Mouse (Mus musculus): Measurements from ENCODE around the gene Tekt3. TPM values are rescaled to one million over a fixed set of nuclear protein-coding genes. Genes with fewer than 3 reads are reported as not detected.
A peak's percentile ranks its signal among the peaks of the same experiment; 100 is the strongest.

Gene Tekt3
- total and polyA plus RNA-seq, 3 experiments: not detected

DNA sequence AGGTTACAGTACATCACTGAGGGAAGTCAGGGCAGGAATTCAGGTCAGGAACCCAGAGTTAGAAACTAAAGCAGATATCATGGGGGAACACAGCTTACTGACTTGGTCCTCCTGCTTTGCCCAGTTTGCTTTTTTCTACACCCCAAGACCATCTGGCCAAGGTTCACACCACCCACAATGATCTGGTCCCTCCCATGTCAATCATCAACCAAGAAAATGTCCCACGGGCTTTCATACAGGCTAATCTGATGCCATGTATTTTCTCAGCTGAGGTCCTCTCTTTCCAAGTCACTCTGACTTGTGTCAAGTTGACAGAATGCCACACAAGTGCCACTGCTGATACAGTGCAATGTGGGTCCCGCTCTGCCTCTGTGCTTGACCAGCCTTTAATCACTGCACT lies 42.6 kb downstream of the Tekt3 start:
- DNase-seq: no peak
- no peaks in the 10 kb centered on the region for H3K36me3 ChIP-seq (ENCODE audit: control insufficient read depth, insufficient read depth, low read length)

DNA sequence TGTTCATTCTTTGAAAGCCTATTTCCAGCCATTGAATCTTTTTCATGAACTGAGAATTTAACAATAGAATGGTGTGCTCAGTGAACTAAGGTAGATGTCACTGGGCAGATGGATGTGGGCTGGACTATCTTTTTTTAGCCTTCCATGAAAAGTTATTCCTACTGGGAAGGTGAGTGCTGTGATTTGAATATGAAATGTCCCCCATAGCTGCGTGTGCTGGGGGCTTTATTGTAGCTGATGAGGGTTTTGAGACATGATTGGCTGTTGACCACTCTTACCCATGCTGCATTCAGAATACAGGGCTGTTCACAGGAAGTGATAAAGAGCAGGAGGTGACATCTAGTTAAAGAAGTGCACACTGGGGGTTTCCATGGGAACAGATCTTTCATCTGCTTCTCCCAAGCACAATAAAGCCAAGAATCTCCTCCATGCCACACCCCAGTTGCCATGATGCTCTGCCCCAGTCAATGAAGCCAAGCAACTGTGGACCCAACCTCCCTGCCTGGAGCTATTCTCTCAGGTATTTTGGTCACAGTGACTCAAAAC lies 47.8 kb downstream of the Tekt3 start:
- no peak for DNase-seq
- WGBS: 60% methylated on average over 1 of the region's 1 CpGs
- Histone ChIP-seq H3K27me3 (ENCODE audit: control insufficient read depth, insufficient read depth, low read length) (no peaks in the 10 kb centered on the region), H3K4me1 (ENCODE audit: control insufficient read depth, insufficient read depth, low read length) (no peaks in the 10 kb centered on the region), H3K79me2 (replicated peaks; ENCODE audit: control insufficient read depth, insufficient read depth, low read length) (no peaks in the 10 kb centered on the region), H3K4me3 (no peak overlapping the region), H3K27ac (no peak overlapping the region), H3K9ac (ENCODE audit: low read depth, low read length) (no peak overlapping the region), H3K36me3 (ENCODE audit: control insufficient read depth, insufficient read depth, low read length) (no peaks in the 10 kb centered on the region)
- intact Hi-C loops (cut with DNase I): no loop called here
- TF ChIP-seq EP300 (IDR thresholded peaks at IDR 0.05; ENCODE audit: insufficient read depth, low read depth, low read length) (no peak), CTCF (IDR thresholded peaks at IDR 0.05) (no peak), POLR2A (IDR thresholded peaks at IDR 0.05; ENCODE audit: insufficient read depth, low read depth, low read length) (no peak)

More for the DNA sequence above, 42.6 kb downstream of the Tekt3 start:
- H3K27ac ChIP-seq: no peak overlapping the region
- WGBS: 67% methylated on average over 2 of the region's 2 CpGs
- TF ChIP-seq CTCF (IDR thresholded peaks at IDR 0.05) (no peak), EP300 (IDR thresholded peaks at IDR 0.05; ENCODE audit: insufficient read depth, low read depth, low read length) (no peak), POLR2A (IDR thresholded peaks at IDR 0.05; ENCODE audit: insufficient read depth, low read depth, low read length) (no peak)
- H3K9ac ChIP-seq (ENCODE audit: low read depth, low read length): no peak overlapping the region
- H3K27me3 ChIP-seq (ENCODE audit: control insufficient read depth, insufficient read depth, low read length): no peaks in the 10 kb centered on the region
- no peaks in the 10 kb centered on the region for H3K79me2 ChIP-seq (replicated peaks; ENCODE audit: control insufficient read depth, insufficient read depth, low read length)
- H3K4me1 ChIP-seq (ENCODE audit: control insufficient read depth, insufficient read depth, low read length): no peaks in the 10 kb centered on the region
- H3K4me3 ChIP-seq: no peak overlapping the region
- intact Hi-C loops (cut with DNase I): no loop called here

DNA sequence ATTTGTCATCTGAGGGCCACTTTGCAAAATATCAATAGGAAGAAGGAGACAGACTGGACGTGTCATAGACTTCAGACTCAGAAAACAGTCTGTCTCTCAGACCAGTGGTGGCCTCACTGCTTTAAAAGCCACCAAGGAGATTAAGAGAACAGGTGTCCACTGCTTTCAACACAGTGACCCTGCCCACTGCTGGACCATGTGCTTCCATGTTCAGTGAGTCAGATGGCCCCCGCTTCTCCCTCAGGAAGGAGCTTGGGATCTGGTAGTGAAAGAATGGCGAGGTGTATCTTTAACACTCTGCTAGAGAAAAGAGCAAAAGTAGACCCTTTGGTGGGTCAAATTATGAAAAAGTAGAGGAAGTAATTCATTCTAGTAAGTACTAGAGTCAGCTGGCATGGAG lies 48.9 kb downstream of the Tekt3 start:
- 89% methylated on average over 3 of the region's 3 CpGs for WGBS
- TF ChIP-seq CTCF (IDR thresholded peaks at IDR 0.05) (no peak), EP300 (IDR thresholded peaks at IDR 0.05; ENCODE audit: insufficient read depth, low read depth, low read length) (no peak), POLR2A (IDR thresholded peaks at IDR 0.05; ENCODE audit: insufficient read depth, low read depth, low read length) (no peak)
- Histone ChIP-seq H3K27me3 (ENCODE audit: control insufficient read depth, insufficient read depth, low read length) (no peaks in the 10 kb centered on the region), H3K79me2 (replicated peaks; ENCODE audit: control insufficient read depth, insufficient read depth, low read length) (no peaks in the 10 kb centered on the region), H3K27ac (no peak overlapping the region), H3K4me3 (no peak overlapping the region), H3K9ac (ENCODE audit: low read depth, low read length) (no peak overlapping the region), H3K4me1 (ENCODE audit: control insufficient read depth, insufficient read depth, low read length) (peaks cover 4% of the 10 kb centered on the region), H3K36me3 (ENCODE audit: control insufficient read depth, insufficient read depth, low read length) (no peaks in the 10 kb centered on the region)
- intact Hi-C loops (cut with DNase I): no loop called here
- no peak for DNase-seq

DNA sequence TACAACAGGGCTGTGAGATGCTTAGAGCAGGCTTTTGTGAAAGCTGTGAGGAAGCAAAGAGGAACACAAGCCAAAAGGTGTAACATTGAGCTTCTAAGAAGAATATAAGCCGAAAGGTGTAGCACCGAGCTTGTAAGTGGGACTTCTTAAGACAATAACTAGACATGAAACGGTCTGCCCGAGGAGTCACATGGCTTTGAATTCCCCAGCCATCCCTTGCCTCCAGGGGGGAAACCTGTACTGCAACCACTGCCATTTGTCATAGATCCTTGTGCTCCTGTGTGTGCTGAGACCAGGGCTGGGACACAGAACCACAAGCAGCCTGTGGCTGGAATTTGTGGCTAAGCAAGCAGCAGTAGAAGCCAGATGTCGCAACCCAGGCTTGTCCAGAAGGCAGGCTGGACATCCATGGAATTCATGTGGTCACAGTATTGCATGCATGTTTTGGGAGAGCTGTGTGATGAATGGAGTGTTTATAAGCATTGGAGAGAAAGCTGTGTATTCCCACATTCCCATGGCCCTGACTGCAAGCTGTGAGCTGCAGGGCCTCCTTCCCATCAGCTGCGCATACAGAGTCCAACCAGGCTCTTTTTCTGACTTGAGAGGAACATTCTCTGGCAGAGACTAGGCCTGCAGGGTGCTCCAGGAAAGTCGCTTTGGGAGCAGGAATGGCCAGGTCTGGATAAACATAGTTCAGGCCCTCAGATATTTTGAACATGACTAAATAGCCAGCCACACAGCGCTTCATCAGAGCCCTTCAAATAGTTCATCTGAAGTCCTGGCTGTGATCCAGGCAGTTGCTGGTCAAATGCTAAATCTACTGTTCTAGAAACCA lies 53.6 kb downstream of the Tekt3 start:
- WGBS: 66% methylated on average over 8 of the region's 8 CpGs
- TF ChIP-seq EP300 (IDR thresholded peaks at IDR 0.05; ENCODE audit: insufficient read depth, low read depth, low read length) (peak; percentile 21), CTCF (IDR thresholded peaks at IDR 0.05) (no peak), POLR2A (IDR thresholded peaks at IDR 0.05; ENCODE audit: insufficient read depth, low read depth, low read length) (0 out of 2 replicates have a peak, but pooled peaks have one; percentile 31)
- Histone ChIP-seq H3K79me2 (replicated peaks; ENCODE audit: control insufficient read depth, insufficient read depth, low read length) (no peaks in the 10 kb centered on the region), H3K27ac (peak overlapping the region; percentile 58), H3K4me3 (no peak overlapping the region), H3K4me1 (ENCODE audit: control insufficient read depth, insufficient read depth, low read length) (peaks cover 6% of the 10 kb centered on the region), H3K27me3 (ENCODE audit: control insufficient read depth, insufficient read depth, low read length) (no peaks in the 10 kb centered on the region), H3K36me3 (ENCODE audit: control insufficient read depth, insufficient read depth, low read length) (peaks cover 3% of the 10 kb centered on the region), H3K9ac (ENCODE audit: low read depth, low read length) (no peak overlapping the region; the same call in 1 of the 2 replicates)
- intact Hi-C loops (cut with DNase I): loop anchor here (5.0 kb wide), 1 partner anchor 88 kb away; no protein-coding TSS in a partner anchor
- DNase-seq: peak; percentile 60 to 78

DNA sequence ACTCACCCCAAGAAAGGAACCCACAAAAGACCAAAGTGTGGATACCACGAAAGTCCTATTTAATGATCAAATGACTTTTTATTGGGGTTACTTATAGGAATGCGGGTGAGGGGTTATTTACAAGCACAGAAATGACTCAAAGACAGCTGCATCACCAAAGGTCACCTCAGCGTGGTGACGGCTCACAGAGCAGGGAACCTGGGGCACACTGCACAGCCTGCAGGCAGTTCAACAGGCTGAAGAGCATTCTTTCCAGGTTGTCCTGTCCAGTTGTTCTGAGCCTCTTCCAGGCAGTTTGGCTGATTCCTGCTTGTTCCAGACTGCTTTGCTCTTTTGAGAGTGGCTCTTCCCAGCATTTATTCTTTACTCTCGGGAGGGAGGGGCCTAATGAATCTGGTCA lies 55.2 kb downstream of the Tekt3 start:
- WGBS: 99% methylated on average over 5 of the region's 5 CpGs
- H3K27me3 ChIP-seq (ENCODE audit: control insufficient read depth, insufficient read depth, low read length): no peaks in the 10 kb centered on the region
- no peak overlapping the region for H3K9ac ChIP-seq (ENCODE audit: low read depth, low read length)
- peaks cover 3% of the 10 kb centered on the region for H3K36me3 ChIP-seq (ENCODE audit: control insufficient read depth, insufficient read depth, low read length)
- no peaks in the 10 kb centered on the region for H3K79me2 ChIP-seq (replicated peaks; ENCODE audit: control insufficient read depth, insufficient read depth, low read length)
- no peak overlapping the region for H3K27ac ChIP-seq
- TF ChIP-seq CTCF (IDR thresholded peaks at IDR 0.05): no peak
- no peak for TF ChIP-seq EP300 (IDR thresholded peaks at IDR 0.05; ENCODE audit: insufficient read depth, low read depth, low read length)
- no peak for TF ChIP-seq POLR2A (IDR thresholded peaks at IDR 0.05; ENCODE audit: insufficient read depth, low read depth, low read length)
- H3K4me1 ChIP-seq (ENCODE audit: control insufficient read depth, insufficient read depth, low read length): peaks cover 7% of the 10 kb centered on the region
- intact Hi-C loops (cut with DNase I): loop anchor here (5.0 kb wide), 1 partner anchor 89 kb away; no protein-coding TSS in a partner anchor
- no peak overlapping the region for H3K4me3 ChIP-seq
- no peak for DNase-seq

DNA sequence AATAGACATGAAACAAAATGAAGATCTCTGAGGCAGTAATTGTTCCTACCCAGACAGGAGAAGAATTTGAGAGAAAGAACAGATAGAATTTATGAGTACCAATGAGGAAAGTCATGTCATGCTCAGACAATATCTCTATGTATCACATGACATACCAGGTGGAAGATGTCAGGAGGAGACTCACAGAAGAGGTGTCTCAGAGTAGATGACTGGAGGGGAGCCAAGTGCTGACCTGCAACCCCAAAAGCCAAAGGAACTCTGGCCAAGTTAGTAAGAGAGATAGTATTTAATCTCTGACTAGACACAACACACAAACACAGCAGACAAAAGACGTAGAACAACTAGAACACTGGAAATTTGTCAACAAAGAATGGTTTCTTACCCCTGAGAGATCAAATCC lies 55.8 kb downstream of the Tekt3 start:
- WGBS: 74% methylated on average over 1 of the region's 1 CpGs
- Histone ChIP-seq H3K27me3 (ENCODE audit: control insufficient read depth, insufficient read depth, low read length) (no peaks in the 10 kb centered on the region), H3K27ac (no peak overlapping the region), H3K4me3 (no peak overlapping the region), H3K79me2 (replicated peaks; ENCODE audit: control insufficient read depth, insufficient read depth, low read length) (no peaks in the 10 kb centered on the region), H3K36me3 (ENCODE audit: control insufficient read depth, insufficient read depth, low read length) (peaks cover 3% of the 10 kb centered on the region), H3K9ac (ENCODE audit: low read depth, low read length) (no peak overlapping the region), H3K4me1 (ENCODE audit: control insufficient read depth, insufficient read depth, low read length) (peaks cover 7% of the 10 kb centered on the region)
- intact Hi-C loops (cut with DNase I): loop anchor here (5.0 kb wide), 1 partner anchor 90 kb away; no protein-coding TSS in a partner anchor
- TF ChIP-seq CTCF (IDR thresholded peaks at IDR 0.05): no peak
- no peak for TF ChIP-seq POLR2A (IDR thresholded peaks at IDR 0.05; ENCODE audit: insufficient read depth, low read depth, low read length)
- no peak for TF ChIP-seq EP300 (IDR thresholded peaks at IDR 0.05; ENCODE audit: insufficient read depth, low read depth, low read length)
- DNase-seq: no peak
